Mouse (Mus musculus): ENCODE measurements around the gene Immp2l.

Gene Immp2l

DNA sequence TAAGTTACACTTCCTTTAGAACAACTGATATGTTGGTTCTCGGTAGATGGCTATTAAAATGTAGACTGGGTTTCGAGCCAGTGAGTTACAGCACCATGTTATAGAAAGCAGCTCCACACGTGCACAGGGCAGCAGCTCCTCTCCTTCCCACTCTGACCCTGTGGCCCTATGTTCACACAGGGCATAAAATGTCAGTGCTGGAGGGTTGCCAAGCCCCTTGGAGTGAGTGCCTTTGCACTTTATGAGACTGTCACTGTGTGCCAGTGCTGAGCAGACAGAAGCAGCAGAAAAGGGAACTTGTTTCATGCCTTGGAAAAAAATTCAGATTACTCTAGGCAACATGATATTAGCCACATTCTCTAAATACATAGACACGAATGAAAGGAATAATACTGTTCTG lies 414.6 kb downstream of the Immp2l start:
- no peak for DNase-seq (ENCODE audit: low read depth)

DNA sequence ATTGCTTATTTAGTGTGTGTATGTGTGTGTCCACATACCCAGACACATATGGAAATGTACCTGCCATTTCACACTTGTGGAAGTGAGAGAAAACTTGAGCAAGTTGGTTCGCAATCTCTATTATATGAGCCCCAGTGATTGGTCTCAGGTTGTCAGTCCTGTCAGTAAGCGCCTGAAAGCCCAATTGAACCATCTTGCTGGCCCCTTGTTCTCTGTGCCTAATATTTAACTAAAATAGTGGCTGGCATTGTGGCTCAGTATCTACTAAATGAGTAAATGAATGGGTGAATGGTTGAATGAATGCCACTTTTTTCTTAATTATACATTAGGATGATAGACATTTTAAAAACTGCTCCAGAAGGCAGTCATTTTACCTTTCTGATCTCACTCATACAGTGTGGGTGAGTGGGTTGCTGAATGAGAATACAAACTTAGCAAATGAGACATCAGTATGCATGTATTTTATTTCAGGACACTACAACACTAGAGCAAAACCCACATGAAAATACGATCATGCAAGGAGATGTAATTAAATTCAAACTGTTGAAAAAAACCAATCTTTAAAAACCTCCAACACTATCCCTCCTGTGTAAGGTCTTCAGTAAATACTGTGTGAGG lies 444.6 kb downstream of the Immp2l start:
- no peak for DNase-seq (ENCODE audit: low read depth)

DNA sequence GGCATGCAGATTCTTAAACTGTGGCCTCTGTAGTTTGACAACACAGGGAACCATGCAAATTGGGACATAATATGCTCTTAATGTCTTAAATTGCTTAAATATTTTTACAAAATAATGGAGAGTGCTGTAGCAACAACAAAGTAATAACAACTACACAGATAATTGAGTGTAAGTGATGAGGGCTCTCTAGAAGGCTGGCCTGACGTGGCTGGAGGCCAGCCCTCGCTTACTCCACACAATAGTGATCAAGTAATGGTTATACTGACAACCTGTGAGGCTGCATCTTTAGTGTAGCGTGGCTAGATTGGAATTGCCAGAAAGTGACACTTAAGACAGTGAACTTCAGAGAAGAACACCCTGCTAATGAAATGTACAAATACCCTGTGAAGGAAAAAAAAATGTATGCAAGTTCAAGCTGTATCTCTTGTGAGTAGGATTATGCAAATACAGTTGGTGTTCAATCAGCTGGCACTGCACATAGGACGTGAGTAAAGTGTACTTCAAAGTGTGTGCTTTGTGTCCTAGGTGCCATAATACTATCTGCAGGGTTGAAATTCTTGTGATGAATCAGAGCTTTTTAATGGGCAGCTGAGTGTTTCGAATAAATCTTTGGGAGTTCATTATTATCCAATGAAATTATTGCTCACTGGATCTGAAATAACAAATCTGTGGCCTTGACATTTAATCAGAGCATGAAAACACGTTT lies 445.4 kb downstream of the Immp2l start:
- no peak for DNase-seq (ENCODE audit: low read depth)

DNA sequence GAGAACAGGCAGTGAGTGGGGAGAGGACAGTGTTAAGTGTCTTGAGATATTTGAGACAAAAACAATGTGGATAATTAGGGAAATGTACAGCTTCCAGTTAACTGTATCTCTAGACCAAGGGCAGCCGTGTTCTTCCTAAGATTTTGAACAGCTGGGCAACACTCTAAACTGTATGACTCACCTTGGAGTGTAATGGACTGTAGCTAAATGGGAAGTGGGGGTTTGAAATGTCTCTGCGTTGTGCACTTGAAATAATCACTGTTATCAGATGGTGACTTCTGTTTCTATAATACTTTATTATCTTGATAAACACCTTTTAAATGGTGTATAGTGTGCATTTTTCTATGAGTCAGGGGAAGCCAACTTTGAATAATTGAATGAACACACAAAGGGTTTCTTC lies 457.6 kb downstream of the Immp2l start:
- no peak for DNase-seq (ENCODE audit: low read depth)

DNA sequence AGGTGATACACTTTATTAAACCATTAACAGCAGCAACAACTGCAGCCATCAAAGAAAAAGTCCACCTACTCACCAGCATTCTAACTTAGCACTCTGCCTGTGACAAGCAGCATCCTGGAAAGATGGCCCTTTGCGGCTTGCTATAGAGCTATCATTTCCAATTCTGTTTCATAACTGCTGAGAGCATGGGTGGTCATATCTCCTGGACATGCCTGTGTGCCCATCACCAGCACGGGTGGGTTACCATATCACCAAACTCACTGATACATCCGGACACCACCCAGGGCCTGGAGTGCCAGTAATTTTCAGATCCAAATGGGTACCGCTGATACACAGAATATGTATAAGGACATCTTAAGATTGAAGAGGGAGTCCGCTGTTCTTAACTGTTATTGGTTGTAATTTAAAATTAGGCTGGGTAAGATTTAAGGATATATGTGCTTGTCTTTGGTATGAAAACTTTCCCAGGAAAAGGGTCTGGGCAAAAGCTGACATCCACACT lies 459.3 kb downstream of the Immp2l start:
- no peak for DNase-seq (ENCODE audit: low read depth)

DNA sequence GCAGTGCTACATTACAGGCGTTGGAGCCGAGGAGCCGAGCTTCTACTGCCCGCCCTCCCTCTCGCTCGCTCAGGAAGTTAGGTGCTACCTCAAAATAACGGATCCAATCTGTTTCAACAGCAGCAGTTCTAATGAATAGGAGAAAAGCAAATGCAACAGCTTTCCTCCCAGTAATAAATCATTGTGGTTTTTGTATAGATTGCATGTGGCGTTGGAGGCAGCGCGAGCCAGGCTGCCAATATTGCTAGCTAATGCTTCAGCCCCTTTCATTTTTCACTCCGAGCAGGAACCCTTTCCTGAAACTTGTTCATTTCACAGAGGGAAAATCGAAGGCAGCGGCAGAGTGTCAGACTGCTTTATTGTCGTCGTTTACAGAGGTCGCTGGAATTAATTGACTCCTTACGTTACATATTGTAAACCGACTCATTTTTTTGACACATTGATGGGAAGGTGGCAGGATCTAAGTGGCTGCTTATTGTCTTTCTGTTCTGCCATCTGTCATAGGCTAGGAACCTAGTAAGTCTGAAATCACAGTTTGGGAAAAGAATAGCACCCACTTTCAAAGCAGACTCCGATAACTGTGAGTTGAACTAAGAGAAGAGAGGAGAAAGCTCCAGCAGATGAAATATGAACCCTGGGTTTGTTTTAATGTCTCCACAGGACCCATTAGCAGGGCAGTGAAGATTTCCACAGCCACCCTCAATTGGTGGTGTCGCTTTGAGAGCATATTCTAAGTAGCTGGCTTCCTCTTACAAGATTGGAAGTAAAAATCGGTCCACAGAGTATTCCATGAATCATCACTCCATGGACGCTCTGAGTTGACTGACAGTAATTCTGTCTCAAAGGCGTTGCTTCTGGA lies 459.9 kb downstream of the Immp2l start:
- peak; percentile 18 for DNase-seq (ENCODE audit: low read depth)

DNA sequence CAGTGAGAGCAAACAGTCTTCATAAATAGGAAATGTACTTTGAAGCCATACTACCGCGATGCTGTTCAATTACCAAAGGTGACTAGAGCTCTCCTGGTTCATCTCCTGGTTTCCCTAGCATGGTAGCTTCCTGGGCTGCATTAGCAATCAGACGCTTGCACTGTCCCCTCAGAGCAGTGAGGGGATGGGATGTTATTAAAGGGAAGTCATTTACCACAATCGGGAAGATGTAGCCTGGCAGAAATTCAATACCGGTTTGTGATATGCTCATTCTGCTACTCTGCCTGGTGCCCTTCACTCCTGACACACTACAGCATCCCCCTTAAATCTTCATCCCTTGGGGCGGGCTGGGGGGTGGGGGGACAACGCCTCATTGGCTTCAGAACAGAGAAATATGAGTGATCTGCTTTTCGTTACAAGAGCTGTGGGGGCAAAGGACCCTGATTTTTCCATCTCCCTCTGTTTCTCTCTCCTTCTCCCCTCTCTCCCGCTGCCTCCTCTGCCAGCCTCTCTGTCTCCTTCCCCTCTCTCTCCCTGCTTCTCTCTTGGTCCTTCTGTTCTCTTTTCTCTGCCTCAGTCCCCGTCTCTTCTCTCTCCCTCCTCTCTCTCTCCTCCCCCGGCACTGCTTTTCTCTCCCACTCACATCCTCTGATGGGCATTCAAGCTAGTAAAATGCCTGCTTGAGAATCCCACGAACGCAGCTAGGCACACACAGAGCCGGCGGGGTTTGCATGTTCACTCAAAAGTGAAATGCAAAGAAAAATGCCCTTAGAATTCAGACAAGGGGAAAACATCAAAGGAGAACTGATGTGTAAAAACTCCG lies 461.0 kb downstream of the Immp2l start:
- DNase-seq (ENCODE audit: low read depth) = peak; percentile 29

DNA sequence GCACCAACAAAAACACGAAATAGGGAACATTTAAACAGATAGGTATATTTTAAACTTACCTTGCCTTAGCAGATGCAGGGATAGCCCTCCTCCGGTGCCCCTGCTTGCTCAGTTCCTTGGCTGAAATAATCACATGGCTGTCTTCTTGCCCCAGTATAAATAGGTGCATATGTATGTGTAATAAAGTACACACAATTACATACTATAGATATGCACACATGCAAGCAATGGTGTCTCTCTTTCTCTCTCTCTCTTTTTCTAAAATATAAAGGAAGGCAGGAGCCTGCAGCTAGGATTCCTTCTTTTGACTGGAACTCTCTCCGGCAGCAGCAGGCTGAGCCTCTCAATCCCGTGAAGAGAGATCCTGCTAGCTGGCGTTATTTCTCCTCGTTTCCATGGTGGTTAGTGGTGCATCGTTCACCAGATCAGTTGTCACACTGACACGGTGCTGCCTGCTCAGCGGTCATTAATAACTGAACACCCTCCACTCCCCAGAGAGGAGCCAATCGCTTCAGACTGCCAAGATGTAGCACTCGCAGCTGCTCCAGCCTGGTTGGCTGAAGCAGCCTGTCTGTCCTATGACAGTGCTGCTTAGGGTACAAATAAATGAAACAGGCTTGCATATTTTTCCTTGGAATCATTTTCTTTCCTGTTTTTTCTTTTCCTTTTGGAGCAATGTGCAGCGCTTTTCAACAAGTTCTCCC lies 461.8 kb downstream of the Immp2l start:
- DNase-seq (ENCODE audit: low read depth) = peak; percentile 26

DNA sequence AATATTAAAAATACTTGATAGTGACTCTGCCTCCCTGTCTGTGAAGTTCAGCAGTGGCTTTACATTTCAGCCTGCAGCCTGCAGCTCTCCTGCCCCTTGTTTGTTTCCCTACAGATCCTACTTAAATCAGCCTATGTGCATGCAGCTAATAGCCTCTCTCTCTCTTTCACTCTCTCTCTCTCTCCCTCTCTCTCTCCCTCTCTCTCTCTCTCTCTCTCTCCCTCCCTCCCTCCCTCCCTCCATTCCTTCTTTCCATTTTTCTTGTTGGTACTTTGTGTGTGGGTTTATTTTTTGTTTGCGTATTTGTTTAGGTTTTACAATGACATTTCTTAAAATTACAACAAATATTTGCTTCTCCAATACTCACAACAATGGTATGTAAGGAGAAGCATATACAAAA lies 462.4 kb downstream of the Immp2l start, which contains the start of gene Lrrn3:
Gene Lrrn3 (minus strand): TSS at position 101 of the 400 bp plus-strand sequence.
- DNase-seq (ENCODE audit: low read depth) = no peak

DNA sequence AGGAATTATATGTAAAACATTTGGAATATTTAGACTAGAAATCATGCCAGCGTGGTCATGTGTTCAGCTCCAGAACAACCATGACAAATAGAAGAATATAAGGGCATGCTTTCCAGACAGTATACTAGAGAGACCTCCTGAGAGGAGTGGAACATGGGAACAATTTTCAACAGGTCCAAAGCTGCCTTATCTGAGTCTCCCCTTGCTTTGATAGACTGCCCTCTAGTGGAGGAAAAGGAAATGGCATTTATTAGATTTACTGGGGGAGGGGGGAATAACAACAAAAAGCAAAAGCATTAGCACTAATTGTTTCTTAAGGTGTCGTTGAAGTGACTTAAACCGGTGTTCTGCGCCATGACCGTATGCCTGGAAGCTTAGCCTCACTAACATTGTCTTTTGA lies 463.1 kb downstream of the Immp2l start:
- DNase-seq (ENCODE audit: low read depth) = peak; percentile 83

DNA sequence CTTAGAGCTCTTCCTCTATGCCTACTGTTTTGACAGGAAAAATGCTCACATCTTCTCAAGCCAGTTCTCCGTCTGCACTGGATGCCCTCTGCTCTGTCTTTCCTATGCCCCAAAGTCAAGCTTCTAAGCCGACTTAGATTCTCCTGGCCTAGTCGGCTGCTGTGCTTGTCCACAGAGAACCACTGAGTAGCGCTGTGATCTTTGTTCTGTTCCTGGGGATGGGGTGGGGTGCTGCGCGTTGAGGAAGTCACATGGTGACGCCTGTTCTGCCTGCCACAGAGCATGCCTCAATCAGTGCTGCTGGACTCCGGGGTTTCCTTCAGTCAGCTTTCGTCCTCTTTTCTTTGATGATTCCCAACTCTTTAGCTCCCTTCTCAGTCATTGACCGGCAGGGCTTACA lies 470.7 kb downstream of the Immp2l start:
- DNase-seq (ENCODE audit: low read depth) = peak; percentile 28

DNA sequence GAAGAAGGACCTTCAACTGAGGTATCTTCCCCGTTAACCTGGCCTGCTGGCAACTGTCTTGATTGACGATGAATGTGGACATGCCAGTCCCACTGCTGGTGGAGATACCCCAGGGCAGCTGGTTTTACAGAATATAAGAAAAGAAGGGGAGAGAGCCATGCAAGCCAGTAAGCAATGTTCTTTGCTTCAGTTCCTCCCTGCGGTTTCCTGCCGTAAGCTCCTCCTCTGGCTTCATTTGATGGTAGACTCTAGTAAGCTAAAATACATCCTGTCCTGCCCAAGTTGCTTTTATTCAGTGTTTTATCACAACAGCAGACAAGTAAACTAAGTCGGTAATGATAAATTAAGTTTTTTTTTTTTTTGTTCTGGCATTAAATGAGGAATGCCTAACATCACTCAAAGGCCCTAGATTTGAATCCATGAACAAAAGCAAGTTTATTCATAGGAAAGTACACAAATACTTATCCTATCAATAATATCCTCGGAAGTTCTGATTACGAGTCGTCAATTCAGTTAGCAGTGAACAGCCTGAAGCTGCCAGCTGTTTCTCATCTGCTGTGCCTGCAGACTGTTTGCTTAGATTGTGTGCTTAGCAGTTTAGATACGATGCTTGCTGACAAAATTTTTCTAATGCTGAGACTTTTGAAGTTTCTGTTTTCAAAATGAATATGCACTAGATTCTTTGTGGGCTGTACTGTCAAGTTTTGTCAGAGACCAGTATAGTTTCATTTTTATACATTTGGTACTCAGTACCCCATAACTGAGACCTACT lies 476.3 kb downstream of the Immp2l start:
- DNase-seq (ENCODE audit: low read depth) = peak; percentile 70

DNA sequence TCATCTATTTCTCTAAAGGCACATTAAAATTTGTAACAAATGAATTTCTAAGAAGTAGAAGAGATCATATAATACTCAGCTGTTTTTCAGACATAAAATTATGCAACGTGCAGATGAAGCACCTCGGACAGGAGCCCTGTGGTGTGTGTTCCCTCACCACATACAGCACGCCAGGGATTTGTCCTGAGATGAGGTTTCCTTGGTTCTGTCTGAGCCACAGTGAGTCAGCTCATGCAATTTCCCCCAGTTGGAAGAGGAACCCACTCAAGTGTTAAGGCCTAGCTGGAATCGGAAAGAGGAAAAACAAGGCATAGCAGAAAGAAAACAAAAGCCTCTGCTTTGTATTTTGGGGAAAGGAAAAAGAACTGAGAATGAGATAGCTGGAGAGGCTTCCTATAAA lies 484.7 kb downstream of the Immp2l start:
- DNase-seq (ENCODE audit: low read depth) = no peak

DNA sequence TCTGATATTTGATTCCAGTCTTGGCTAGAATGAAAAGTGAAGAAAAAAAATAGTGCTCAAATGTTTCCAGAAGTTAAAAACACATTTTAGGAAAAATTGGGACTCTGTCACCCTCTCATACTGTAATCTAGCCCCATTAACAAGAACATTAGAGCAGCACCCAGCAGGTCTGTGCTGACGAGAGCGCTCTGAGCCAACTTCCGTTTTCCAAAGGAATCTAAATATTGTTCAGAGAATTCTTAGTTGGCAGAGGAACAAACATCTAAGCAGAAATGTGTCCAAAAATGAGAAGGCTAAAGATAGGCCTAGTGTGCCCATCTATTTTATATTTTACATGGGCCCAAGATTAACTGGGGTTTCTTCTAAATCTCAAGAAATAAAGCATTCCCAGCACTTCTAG lies 486.7 kb downstream of the Immp2l start:
- no peak for DNase-seq (ENCODE audit: low read depth)

DNA sequence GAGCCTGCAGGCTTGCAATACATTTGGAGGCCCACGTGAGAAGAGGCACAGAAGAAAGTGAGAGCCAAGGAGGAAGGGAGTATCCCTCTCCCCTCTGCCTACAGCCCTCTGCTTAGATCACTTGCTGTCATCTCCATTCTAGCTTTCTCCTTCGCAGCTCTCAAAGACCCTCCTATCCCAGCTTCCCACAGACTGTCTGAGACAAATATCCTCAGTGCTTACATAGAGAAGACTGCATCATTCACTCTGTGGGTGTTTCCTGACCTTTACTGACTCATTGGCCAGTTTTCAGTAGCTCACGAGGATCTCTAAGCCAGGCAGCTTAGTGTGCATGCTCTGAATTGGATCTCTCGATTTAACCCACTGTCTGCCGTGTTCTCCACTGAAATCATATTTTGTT lies 495.0 kb downstream of the Immp2l start:
- DNase-seq (ENCODE audit: low read depth) = no peak

DNA sequence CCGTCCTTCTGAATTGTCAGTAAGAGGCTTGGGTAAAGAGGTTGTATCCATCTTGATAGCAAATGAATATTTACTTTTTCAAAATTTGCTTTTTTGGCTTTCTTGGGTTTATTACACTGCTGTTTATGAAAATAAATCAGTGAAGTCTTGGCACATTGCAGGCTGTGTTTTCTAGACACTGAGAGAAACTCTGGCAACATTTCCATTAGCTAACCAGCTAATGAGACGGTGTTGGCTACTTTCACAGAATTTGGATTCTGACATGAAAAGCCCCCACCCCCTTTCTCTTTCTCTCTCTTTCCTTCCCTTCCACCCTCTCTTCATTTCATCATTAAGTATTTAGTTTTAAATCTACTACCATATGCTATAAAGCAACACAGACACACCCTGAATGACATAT lies 496.4 kb downstream of the Immp2l start:
- DNase-seq (ENCODE audit: low read depth) = no peak

DNA sequence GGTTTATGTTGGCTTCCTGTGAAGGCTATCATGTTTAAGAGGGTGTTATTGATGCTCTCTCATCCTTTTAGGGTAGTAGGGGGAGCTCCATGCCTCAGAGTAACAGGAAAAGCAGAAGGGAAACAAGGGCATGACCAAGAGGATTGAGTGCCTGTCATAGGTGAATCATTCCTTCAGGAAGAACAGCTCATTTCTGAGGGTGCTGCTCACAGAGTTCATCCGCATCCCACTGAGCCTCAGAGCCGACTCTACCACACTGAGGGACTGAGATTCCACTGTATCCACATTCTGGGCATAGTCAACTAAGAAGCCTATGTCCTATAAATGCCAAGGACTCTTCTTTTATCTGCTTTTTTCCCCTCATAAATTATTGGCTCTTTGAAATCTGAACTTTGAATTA lies 497.8 kb downstream of the Immp2l start:
- DNase-seq (ENCODE audit: low read depth) = no peak

DNA sequence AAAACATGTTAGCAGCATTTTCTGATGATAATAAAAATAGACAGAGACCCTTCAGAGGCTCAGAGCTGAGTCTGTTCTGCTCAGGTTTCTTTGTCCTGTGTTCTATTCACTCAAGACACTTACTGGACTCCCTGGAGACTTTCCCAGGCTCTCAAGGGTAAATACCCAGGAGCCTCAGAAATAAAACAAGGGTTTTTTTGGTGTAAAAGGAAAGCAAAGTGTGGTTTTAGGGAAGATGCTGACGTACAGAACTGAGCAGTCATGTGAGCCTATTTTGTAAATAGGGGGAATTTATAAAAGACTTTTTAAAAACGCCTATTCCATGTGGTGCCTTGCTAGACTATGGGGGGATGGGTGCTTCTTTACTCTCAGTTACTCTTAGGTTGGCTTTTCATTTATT lies 502.8 kb downstream of the Immp2l start:
- no peak for DNase-seq (ENCODE audit: low read depth)

DNA sequence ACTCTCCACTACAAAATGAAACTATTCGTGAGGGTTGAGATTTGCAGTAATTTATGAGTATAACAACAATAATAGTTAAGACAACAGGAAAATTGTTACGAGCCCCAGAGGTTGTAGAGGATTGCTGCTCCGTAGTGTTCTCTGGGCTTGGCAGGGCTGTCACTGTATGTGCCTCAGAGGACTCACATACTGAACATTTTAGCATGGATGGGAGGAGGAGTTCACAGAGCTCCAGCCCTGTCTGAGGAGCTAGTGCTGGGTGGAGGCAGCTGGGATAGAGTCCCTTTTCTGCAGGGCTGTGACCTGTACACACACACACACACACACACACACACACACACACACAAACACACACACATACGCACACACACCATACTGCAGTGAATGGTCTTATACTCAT lies 504.5 kb downstream of the Immp2l start:
- DNase-seq (ENCODE audit: low read depth) = no peak

DNA sequence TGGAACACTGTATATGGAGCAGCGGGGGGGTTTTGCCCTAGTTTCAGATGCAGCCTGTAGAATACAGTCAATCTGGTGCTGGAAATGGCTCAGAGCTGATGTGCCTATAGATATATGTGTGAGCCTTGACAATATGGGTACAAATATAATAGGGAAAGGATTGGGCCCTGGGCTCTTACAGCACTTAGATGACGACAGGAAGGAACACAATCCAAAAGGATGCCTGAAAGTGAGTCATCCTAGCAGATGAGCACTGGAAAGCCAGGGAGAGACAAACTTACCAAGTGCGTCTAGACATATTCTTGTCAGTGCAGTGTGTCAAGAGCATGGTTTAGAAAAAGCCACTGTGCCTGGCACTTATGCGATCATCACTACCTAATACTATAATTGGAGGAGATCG lies 516.1 kb downstream of the Immp2l start:
- DNase-seq (ENCODE audit: low read depth) = no peak

DNA sequence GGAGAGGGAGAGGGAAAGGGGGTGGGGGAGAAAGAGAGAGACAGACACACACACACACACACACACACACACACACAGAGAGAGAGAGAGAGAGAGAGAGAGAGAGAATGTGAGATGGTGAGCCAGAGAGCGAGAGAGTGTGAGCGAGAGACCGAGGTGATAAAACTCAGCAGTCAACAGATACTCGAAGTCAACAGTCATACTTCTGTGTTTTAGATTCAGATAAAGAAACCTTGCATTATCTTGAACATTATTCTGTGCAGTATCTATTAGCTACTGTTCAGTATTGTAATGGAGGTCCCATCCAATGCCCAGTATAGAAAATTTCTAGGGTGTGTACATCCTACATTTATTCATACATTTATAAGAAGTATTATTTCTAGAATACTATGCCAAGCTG lies 527.7 kb downstream of the Immp2l start:
- no peak for DNase-seq (ENCODE audit: low read depth)
